Mouse (Mus musculus) G1E (cell line): ENCODE measurements around the gene Fyttd1. TPM values are rescaled to one million over a fixed set of nuclear protein-coding genes. Genes with fewer than 3 reads are reported as not detected.
"Not testable (repeated sequence)": the region's sequence is repeated elsewhere in the genome, so short reads cannot be mapped to it uniquely, and the experiment has no call there.

ENCODE experiments used
- ATAC-seq: 2 replicates; pipeline ENCODE4 v1.8.0; 2016; ENCODE audit warnings: mild to moderate bottlenecking; ENCODE audit not compliant: insufficient number of reproducible peaks, poor library complexity, low FRiP score, severe bottlenecking; ENCODE audit errors: extremely low read depth
- DNase-seq: peaks from one replicate; pipeline ENCODE4 v3.0.0; 2012; ENCODE audit warnings: low spot score
- H3K27me3 ChIP-seq: 2 replicates; pipeline ENCODE4 v1.6.1; 2012; ENCODE audit warnings: mild to moderate bottlenecking, low read length, inconsistent platforms; ENCODE audit not compliant: insufficient read depth
- H3K36me3 ChIP-seq: replicated peaks from 2 replicates; pipeline ENCODE3; 2012; ENCODE audit warnings: mild to moderate bottlenecking, inconsistent platforms
- H3K4me1 ChIP-seq: 2 replicates; pipeline ENCODE4 v1.6.1; 2012; ENCODE audit warnings: low read depth, low read length, inconsistent platforms, mixed read lengths; ENCODE audit not compliant: insufficient read depth
- H3K4me3 ChIP-seq: 2 replicates; pipeline ENCODE4 v1.5.1; 2012; ENCODE audit warnings: low read depth, mild to moderate bottlenecking, inconsistent platforms, low read length, moderate library complexity, mixed read lengths
- H3K9me3 ChIP-seq: replicated peaks from 2 replicates; pipeline ENCODE4 v1.6.1; 2012; ENCODE audit warnings: inconsistent platforms
- CTCF ChIP-seq: IDR thresholded peaks from 2 replicates; pipeline ENCODE4 v1.5.1; 2012; ENCODE audit warnings: low read depth, low read length, inconsistent platforms, mixed read lengths
- GATA1 ChIP-seq: IDR thresholded peaks from 2 replicates; pipeline ENCODE4 v1.6.1; 2012; ENCODE audit warnings: borderline replicate concordance, low read length, inconsistent platforms, mixed read lengths
- GATA2 ChIP-seq: IDR thresholded peaks from 2 replicates; pipeline ENCODE4 v1.6.1; 2012; ENCODE audit warnings: low read depth, low read length, inconsistent platforms, borderline replicate concordance
- POLR2AphosphoS5 ChIP-seq: IDR thresholded peaks from 2 replicates; pipeline ENCODE4 v1.6.1; 2012; ENCODE audit warnings: low read depth, low read length, inconsistent platforms; ENCODE audit not compliant: insufficient replicate concordance
- TAL1 ChIP-seq: conservative IDR thresholded peaks from 2 replicates; pipeline ENCODE4 v1.6.1; 2012; ENCODE audit warnings: low read depth, low read length, inconsistent platforms, mixed read lengths
- polyA plus RNA-seq: library from polyadenylated mRNA; stranded (reverse); fragments of >175 nt; gene quantifications from 2 replicates; pipeline ENCODE4 v1.2.3, GENCODE M21; 2012
- total RNA-seq, 2 experiments: library from RNA; stranded (forward) in 1 of 2; stranded (reverse) in 1 of 2; fragments of 200-1000 nt in 1 of 2; fragments of >200 nt in 1 of 2; fragmentation: Nextera tagmentation in 1 of 2; gene quantifications; 2 replicates each; pipeline ENCODE4 v1.2.3; 2014 to 2017

Fyttd1 gene
- total and polyA plus RNA-seq, 3 experiments, result 100 to 281 (median 121) TPM

- Histone ChIP-seq H3K9me3 (no peaks in the 10 kb centered on the region), H3K4me3 (peak overlapping the region; percentile 96; the same call in 1 of the 2 replicates), H3K4me1 (peaks cover 21% of the 10 kb centered on the region), H3K27me3 (no peaks in the 10 kb centered on the region), H3K36me3 (peaks cover 23% of the 10 kb centered on the region)
- TF ChIP-seq GATA2, result no peak
- no peak for TF ChIP-seq TAL1
- TF ChIP-seq GATA1, result no peak
- no peak for TF ChIP-seq CTCF
- TF ChIP-seq POLR2AphosphoS5, result no peak
- no peak for DNase-seq
- no peak for ATAC-seq
Observed at GRCm38 (mm10) chr16:32915292-32916068, 38.2 kb downstream of the Fyttd1 start.

- H3K4me3 ChIP-seq, H3K9me3 ChIP-seq, ATAC-seq, H3K4me1 ChIP-seq, H3K27me3 ChIP-seq, DNase-seq: not testable (repeated sequence)
- H3K36me3 ChIP-seq, result peaks cover 37% of the 10 kb centered on the region
Observed at GRCm38 (mm10) chr16:32926629-32927028, 49.3 kb downstream of the Fyttd1 start.

GRCm38 (mm10) chr16:32927044-32927443, 49.7 kb downstream of the Fyttd1 start:
- no peaks in the 10 kb centered on the region for H3K27me3 ChIP-seq
- H3K36me3 ChIP-seq, result peaks cover 40% of the 10 kb centered on the region
- no peaks in the 10 kb centered on the region for H3K9me3 ChIP-seq
- H3K4me1 ChIP-seq, result peaks cover 2% of the 10 kb centered on the region; the same call in 1 of the 2 replicates
- ATAC-seq (no peak), DNase-seq (no peak)
- TF ChIP-seq POLR2AphosphoS5 (no peak), GATA2 (no peak), CTCF (no peak), GATA1 (no peak), TAL1 (no peak)
- H3K4me3 ChIP-seq, result no peak overlapping the region

GRCm38 (mm10) chr16:32929918-32930317, 52.6 kb downstream of the Fyttd1 start:
- Histone ChIP-seq H3K9me3 (no peaks in the 10 kb centered on the region), H3K4me1 (peaks cover 7% of the 10 kb centered on the region), H3K4me3 (no peak overlapping the region), H3K36me3 (peaks cover 42% of the 10 kb centered on the region), H3K27me3 (no peaks in the 10 kb centered on the region)
- DNase-seq (no peak), ATAC-seq (no peak)
- TF ChIP-seq CTCF, result no peak
- no peak for TF ChIP-seq POLR2AphosphoS5
- TF ChIP-seq TAL1, result no peak
- TF ChIP-seq GATA2, result no peak
- TF ChIP-seq GATA1, result no peak

- DNase-seq (no peak), ATAC-seq (no peak)
- Histone ChIP-seq H3K36me3 (peaks cover 29% of the 10 kb centered on the region), H3K4me1 (peaks cover 12% of the 10 kb centered on the region), H3K9me3 (no peaks in the 10 kb centered on the region), H3K4me3 (no peak overlapping the region), H3K27me3 (no peaks in the 10 kb centered on the region)
- no peak for TF ChIP-seq GATA2
- TF ChIP-seq POLR2AphosphoS5, result no peak
- TF ChIP-seq CTCF, result no peak
- TF ChIP-seq GATA1, result no peak
- TF ChIP-seq TAL1, result no peak
Observed at GRCm38 (mm10) chr16:32934470-32934869, 57.2 kb downstream of the Fyttd1 start.

GRCm38 (mm10) chr16:32935088-32935487, 57.8 kb downstream of the Fyttd1 start:
- Histone ChIP-seq H3K4me1 (peaks cover 13% of the 10 kb centered on the region), H3K36me3 (peaks cover 26% of the 10 kb centered on the region), H3K27me3 (no peaks in the 10 kb centered on the region), H3K4me3 (no peak overlapping the region), H3K9me3 (no peaks in the 10 kb centered on the region)
- TF ChIP-seq POLR2AphosphoS5, result no peak
- TF ChIP-seq TAL1, result no peak
- TF ChIP-seq CTCF, result no peak
- no peak for TF ChIP-seq GATA2
- no peak for TF ChIP-seq GATA1
- ATAC-seq, result no peak
- DNase-seq, result no peak

- Histone ChIP-seq H3K27me3 (no peaks in the 10 kb centered on the region), H3K9me3 (peaks cover 5% of the 10 kb centered on the region; the same call in 1 of the 2 replicates), H3K4me3 (no peak overlapping the region), H3K4me1 (peaks cover 13% of the 10 kb centered on the region), H3K36me3 (peaks cover 20% of the 10 kb centered on the region)
- ATAC-seq (no peak), DNase-seq (no peak)
- TF ChIP-seq GATA1 (no peak), GATA2 (no peak), TAL1 (no peak), POLR2AphosphoS5 (no peak), CTCF (no peak)
Observed at GRCm38 (mm10) chr16:32937358-32937757, 60.1 kb downstream of the Fyttd1 start.

GRCm38 (mm10) chr16:32939301-32939700, 62.0 kb downstream of the Fyttd1 start:
- H3K9me3 ChIP-seq, ATAC-seq, H3K4me3 ChIP-seq, DNase-seq, H3K27me3 ChIP-seq: not testable (repeated sequence)
- Histone ChIP-seq H3K36me3 (peaks cover 14% of the 10 kb centered on the region), H3K4me1 (peaks cover 12% of the 10 kb centered on the region)

GRCm38 (mm10) chr16:32939716-32940115, 62.4 kb downstream of the Fyttd1 start:
- ATAC-seq, H3K27me3 ChIP-seq, H3K4me1 ChIP-seq, H3K9me3 ChIP-seq, DNase-seq, H3K4me3 ChIP-seq: not testable (repeated sequence)
- H3K36me3 ChIP-seq, result peaks cover 14% of the 10 kb centered on the region

- not testable (repeated sequence) for ATAC-seq, H3K4me3 ChIP-seq, DNase-seq, H3K27me3 ChIP-seq, H3K9me3 ChIP-seq, H3K4me1 ChIP-seq
- peaks cover 11% of the 10 kb centered on the region for H3K36me3 ChIP-seq
Observed at GRCm38 (mm10) chr16:32941226-32941625, 63.9 kb downstream of the Fyttd1 start.
